ENCODE assay signal across 29 mouse cellular contexts in the genomic region with DNA sequence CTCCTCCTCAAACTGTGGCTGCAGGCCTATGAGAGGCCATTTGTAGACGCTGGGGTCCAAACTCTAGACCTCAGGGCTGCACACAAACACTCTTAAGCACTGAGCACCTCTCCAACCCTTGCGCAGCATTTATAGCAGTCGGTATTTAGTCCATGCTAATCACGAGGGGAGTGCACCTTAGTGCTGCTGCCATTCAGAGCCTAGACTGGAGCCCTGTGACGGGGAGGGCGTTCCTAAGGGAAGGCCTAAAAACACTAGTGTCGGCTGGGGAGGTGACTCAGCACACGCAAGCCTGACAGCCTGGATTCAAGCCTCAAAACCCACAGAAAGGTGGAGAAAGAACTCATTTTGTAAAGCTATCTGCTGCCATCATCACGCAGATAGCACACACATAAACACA. TPM values are rescaled to one million over a fixed set of nuclear protein-coding genes. Genes with fewer than 3 reads are reported as not detected.
DNase-seq lines count a peak whose midpoint lies in the region; ATAC-seq and TF ChIP-seq lines count a peak whose summit lies in the region.
"Had no signal": no experiment of that assay in that cellular context is flagged by ENCODE, and none has a peak within 500 bp of the region (broad histone marks: within the 10 kb centered on the region; RNA-seq: fewer than 3 reads in every experiment).

No protein-coding gene starts in this region.

- no peaks in the 10 kb centered on the region for H3K27me3 ChIP-seq in neural tube, embryonic 12.5 days (replicated peaks)
- no peaks in the 10 kb centered on the region for H3K27me3 ChIP-seq in neural tube, embryonic 15.5 days (replicated peaks)
- H3K27me3 ChIP-seq in stomach, postnatal 0 days (ENCODE audit: control insufficient read depth, insufficient read depth, low read length), result no peaks in the 10 kb centered on the region
- H3K27me3 ChIP-seq: embryonic facial prominence, embryonic 13.5 days; forebrain, embryonic 12.5 days; forebrain, embryonic 15.5 days; heart, embryonic 12.5 days; heart, embryonic 15.5 days; hindbrain, embryonic 13.5 days; intestine, embryonic 15.5 days had no signal

- no peaks in the 10 kb centered on the region for H3K4me1 ChIP-seq in neural tube, embryonic 12.5 days
- no peaks in the 10 kb centered on the region for H3K4me1 ChIP-seq in neural tube, embryonic 15.5 days
- no peaks in the 10 kb centered on the region for H3K4me1 ChIP-seq in stomach, postnatal 0 days (replicated peaks; ENCODE audit: control insufficient read depth, insufficient read depth)
- H3K4me1 ChIP-seq: embryonic facial prominence, embryonic 10.5 days; embryonic facial prominence, embryonic 13.5 days; forebrain, embryonic 12.5 days; forebrain, embryonic 15.5 days; heart, embryonic 12.5 days; heart, embryonic 15.5 days; hindbrain, embryonic 10.5 days; hindbrain, embryonic 13.5 days; intestine, embryonic 15.5 days had no signal

- no peak overlapping the region for H3K4me2 ChIP-seq in neural tube, embryonic 12.5 days (replicated peaks)
- H3K4me2 ChIP-seq in neural tube, embryonic 15.5 days, result no peak overlapping the region
- H3K4me2 ChIP-seq in stomach, postnatal 0 days (replicated peaks; ENCODE audit: low read depth), result no peak overlapping the region
- H3K4me2 ChIP-seq: embryonic facial prominence, embryonic 13.5 days; forebrain, embryonic 12.5 days; forebrain, embryonic 15.5 days; heart, embryonic 12.5 days; heart, embryonic 15.5 days; hindbrain, embryonic 13.5 days; intestine, embryonic 15.5 days had no signal

- H3K9me3 ChIP-seq in neural tube, embryonic 12.5 days, result no peaks in the 10 kb centered on the region
- H3K9me3 ChIP-seq in neural tube, embryonic 15.5 days (replicated peaks), result no peaks in the 10 kb centered on the region
- no peaks in the 10 kb centered on the region for H3K9me3 ChIP-seq in stomach, postnatal 0 days (ENCODE audit: control insufficient read depth, low read length)
- H3K9me3 ChIP-seq: embryonic facial prominence, embryonic 10.5 days; embryonic facial prominence, embryonic 13.5 days; forebrain, embryonic 12.5 days; forebrain, embryonic 15.5 days; heart, embryonic 12.5 days; heart, embryonic 15.5 days; hindbrain, embryonic 10.5 days; hindbrain, embryonic 13.5 days; intestine, embryonic 15.5 days had no signal

- WGBS in neural tube, embryonic 12.5 days, result 91% methylated on average over 9 of the region's 9 CpGs
- 91% methylated on average over 9 of the region's 9 CpGs for WGBS in neural tube, embryonic 15.5 days
- WGBS in stomach, postnatal 0 days, result 80% methylated on average over 9 of the region's 9 CpGs

- no peak for TF ChIP-seq CTCF in stomach, postnatal 0 days (IDR thresholded peaks at IDR 0.05; ENCODE audit: low read depth)

- ATAC-seq in neural tube, embryonic 12.5 days (ENCODE audit: low FRiP score, low read depth), result no peak
- no peak for ATAC-seq in neural tube, embryonic 15.5 days (ENCODE audit: low FRiP score)
- ATAC-seq in stomach, postnatal 0 days (ENCODE audit: low FRiP score, low TSS enrichment), result peak; percentile 94
- ATAC-seq: forebrain, embryonic 15.5 days; hindbrain, embryonic 16.5 days; intestine, embryonic 15.5 days had no signal

- DNase-seq in adrenal gland, adult 2 months, result peak; percentile 13
- DNase-seq in adrenal gland, adult 8-10 months, result no peak
- DNase-seq in ZHBTc4 (ENCODE audit: low read depth, low spot score), result peak; percentile 70
- peak; percentile 43 for DNase-seq in stomach, postnatal 0 days (ENCODE audit: low spot score)
- DNase-seq in cerebellum, adult 18-20 months, result no peak
- no peak for DNase-seq in ovary, adult 18-20 months (ENCODE audit: low spot score)
- DNase-seq: adrenal gland, postnatal 10 days; cerebellum, adult 8-10 months; cerebellum, postnatal 10 days; cerebellum, postnatal 36 days; embryo, embryonic 11 days; gastrocnemius, postnatal 36 days; heart, postnatal 10 days; heart, postnatal 36 days; kidney, adult 11 months had no signal

- no peak overlapping the region for H3K27ac ChIP-seq in neural tube, embryonic 12.5 days
- no peak overlapping the region for H3K27ac ChIP-seq in neural tube, embryonic 15.5 days (replicated peaks)
- no peak overlapping the region for H3K27ac ChIP-seq in stomach, postnatal 0 days (replicated peaks)
- H3K27ac ChIP-seq: embryonic facial prominence, embryonic 10.5 days; embryonic facial prominence, embryonic 13.5 days; forebrain, embryonic 12.5 days; forebrain, embryonic 15.5 days; heart, embryonic 15.5 days; hindbrain, embryonic 10.5 days; hindbrain, embryonic 13.5 days; intestine, embryonic 15.5 days had no signal

- H3K9ac ChIP-seq in neural tube, embryonic 12.5 days, result 0 out of 2 replicates have a peak overlapping the region, but pooled peaks have one; percentile 1
- H3K9ac ChIP-seq in neural tube, embryonic 15.5 days (replicated peaks), result no peak overlapping the region
- H3K9ac ChIP-seq in stomach, postnatal 0 days (ENCODE audit: low read length), result no peak overlapping the region
- H3K9ac ChIP-seq: embryonic facial prominence, embryonic 13.5 days; forebrain, embryonic 12.5 days; forebrain, embryonic 15.5 days; heart, embryonic 12.5 days; heart, embryonic 15.5 days; hindbrain, embryonic 13.5 days; intestine, embryonic 15.5 days had no signal

- no peak for TF ChIP-seq EP300 in stomach, postnatal 0 days (optimal IDR thresholded peaks at IDR 0.05)

- peaks cover 65% of the 10 kb centered on the region for H3K36me3 ChIP-seq in neural tube, embryonic 12.5 days
- H3K36me3 ChIP-seq in neural tube, embryonic 15.5 days, result peaks cover 62% of the 10 kb centered on the region
- peaks cover 26% of the 10 kb centered on the region for H3K36me3 ChIP-seq in stomach, postnatal 0 days (ENCODE audit: control insufficient read depth, insufficient read depth, low read length)

- H3K4me3 ChIP-seq in neural tube, embryonic 12.5 days, result no peak overlapping the region
- no peak overlapping the region for H3K4me3 ChIP-seq in neural tube, embryonic 15.5 days (replicated peaks)
- no peak overlapping the region for H3K4me3 ChIP-seq in stomach, postnatal 0 days (ENCODE audit: low read depth, low read length)
- H3K4me3 ChIP-seq: embryonic facial prominence, embryonic 10.5 days; embryonic facial prominence, embryonic 13.5 days; erythroblast, embryonic 14.5 days; forebrain, embryonic 12.5 days; forebrain, embryonic 15.5 days; heart, embryonic 12.5 days; heart, embryonic 15.5 days; hindbrain, embryonic 10.5 days; hindbrain, embryonic 13.5 days; intestine, embryonic 15.5 days had no signal

RNA-seq across cellular contexts. Expression of gene Cyfip1, which starts 14.0 kb away (rescaled TPM):
- 10 to 100 TPM; 76.4 to 79.0 TPM for total RNA-seq in adrenal gland, adult 2 months (2021)
- polyA plus RNA-seq in adrenal gland, adult 2 months (2012; rRNA removed), result 26.2 and 40.1 TPM in 2 replicates
- 10 to 100 TPM; 76.0 to 93.3 (median 80.9) TPM for total RNA-seq in adrenal gland, adult 8-10 months (2022)
- polyA plus RNA-seq in neural tube, embryonic 12.5 days (2016; fragmentation: Nextera tagmentation; extraction: Ambion mirVana), result 64.8 and 68.9 TPM in 2 replicates
- polyA plus RNA-seq in neural tube, embryonic 15.5 days (2015; fragmentation: Nextera tagmentation; extraction: Ambion mirVana), result 39.0 and 51.2 TPM in 2 replicates
- 49.7 and 59.1 TPM in 2 replicates for polyA plus RNA-seq in stomach, postnatal 0 days (2015; fragmentation: Nextera tagmentation; extraction: Ambion mirVana)

RNA-seq across cellular contexts. Expression of gene Tubgcp5, which starts 33.6 kb away (rescaled TPM):
- total RNA-seq in adrenal gland, adult 2 months (2021), result 10 to 100 TPM; 14.8 to 19.5 TPM
- polyA plus RNA-seq in adrenal gland, adult 2 months (2012; rRNA removed), result 2.0 and 2.6 TPM in 2 replicates
- total RNA-seq in adrenal gland, adult 8-10 months (2022), result 10 to 100 TPM; 21.7 to 31.7 (median 25.2) TPM
- 36.8 and 44.6 TPM in 2 replicates for polyA plus RNA-seq in neural tube, embryonic 12.5 days (2016; fragmentation: Nextera tagmentation; extraction: Ambion mirVana)
- polyA plus RNA-seq in neural tube, embryonic 15.5 days (2015; fragmentation: Nextera tagmentation; extraction: Ambion mirVana), result 32.3 and 36.7 TPM in 2 replicates
- 8.8 and 10.0 TPM in 2 replicates for polyA plus RNA-seq in stomach, postnatal 0 days (2015; fragmentation: Nextera tagmentation; extraction: Ambion mirVana)

RNA-seq across cellular contexts. Expression of gene Siglech, which starts 59.6 kb away (rescaled TPM):
- total RNA-seq in adrenal gland, adult 2 months (2021), result 1 to 10 TPM in 1 of 2 experiments, under 1 TPM in 1; 0.46 to 1.4 TPM
- polyA plus RNA-seq in adrenal gland, adult 2 months (2012; rRNA removed), result 0.88 TPM in 2 replicates
- total RNA-seq in adrenal gland, adult 8-10 months (2022), result 1 to 10 TPM in 3 of 4 experiments, under 1 TPM in 1; 0.87 to 1.6 (median 1.2) TPM
- 1.1 and 2.6 TPM in 2 replicates for polyA plus RNA-seq in neural tube, embryonic 12.5 days (2016; fragmentation: Nextera tagmentation; extraction: Ambion mirVana)
- 1.8 and 2.6 TPM in 2 replicates for polyA plus RNA-seq in neural tube, embryonic 15.5 days (2015; fragmentation: Nextera tagmentation; extraction: Ambion mirVana)
- polyA plus RNA-seq in stomach, postnatal 0 days (2015; fragmentation: Nextera tagmentation; extraction: Ambion mirVana), result 0.79 and 0.81 TPM in 2 replicates
- total RNA-seq: granulocyte monocyte progenitor cell, adult 5-6 weeks; heart, postnatal 10 days had no signal
- polyA plus RNA-seq: erythroblast, embryonic 14.5 days had no signal

Comparison
In these comparisons a context has a peak if more than half of its experiments do, and no peak if none do; other contexts are left out.
1. DNase-seq: peak in adrenal gland, adult 2 months (single experiment), ZHBTc4 (single experiment) and stomach, postnatal 0 days (single experiment); none in adrenal gland, adult 8-10 months (single experiment), cerebellum, adult 18-20 months (0 of 2) and ovary, adult 18-20 months (single experiment).